Mouse (Mus musculus): Measurements from ENCODE around the gene Tram1l1. TPM values are rescaled to one million over a fixed set of nuclear protein-coding genes. Genes with fewer than 3 reads are reported as not detected.
"Not testable (repeated sequence)": the region's sequence is repeated elsewhere in the genome, so short reads cannot be mapped to it uniquely, and the experiment has no call there.

Tram1l1 gene
- 6.4 and 6.7 TPM in 2 replicates for polyA plus RNA-seq (2011; ENCODE audit: insufficient read length, low read depth, missing spikeins)

DNA sequence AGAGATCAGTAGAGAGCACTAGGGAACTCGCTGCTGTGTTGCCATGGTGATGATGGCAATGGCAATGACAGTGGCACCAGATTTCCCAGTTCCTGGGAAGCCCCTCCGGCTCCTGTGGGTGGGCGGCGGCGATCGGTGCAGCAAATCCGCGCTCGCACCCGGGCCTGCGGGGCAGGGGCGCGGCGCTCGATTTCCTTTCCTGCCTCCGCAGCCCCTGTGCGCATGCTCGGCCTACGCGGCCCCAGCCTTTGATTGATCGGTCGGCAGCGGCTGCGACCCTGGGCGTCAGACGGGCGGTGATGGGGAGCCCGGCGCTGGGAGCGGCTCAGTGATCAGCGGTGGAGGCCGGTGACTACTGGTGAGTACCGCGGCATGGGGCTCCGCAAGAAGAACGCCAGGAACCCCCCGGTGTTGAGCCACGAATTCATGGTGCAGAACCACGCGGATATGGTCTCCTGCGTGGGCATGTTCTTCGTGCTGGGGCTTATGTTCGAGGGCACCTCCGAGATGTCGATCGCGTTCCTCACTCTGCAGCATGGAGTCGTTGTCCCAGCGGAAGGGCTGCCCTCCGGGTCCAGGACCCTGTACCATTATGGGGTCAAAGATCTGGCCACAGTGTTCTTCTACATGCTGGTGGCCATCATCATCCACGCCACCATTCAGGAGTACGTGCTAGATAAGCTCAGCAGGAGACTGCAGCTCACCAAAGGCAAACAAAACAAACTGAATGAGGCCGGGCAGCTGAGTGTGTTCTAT lies at the start of gene Tram1l1:
Tram1l1 (plus strand) TSS at position 35 of the 756 bp plus-strand sequence.
- no peak within 1 kb of the TSS for H3K27ac ChIP-seq (ENCODE audit: insufficient read depth, low read length)

DNA sequence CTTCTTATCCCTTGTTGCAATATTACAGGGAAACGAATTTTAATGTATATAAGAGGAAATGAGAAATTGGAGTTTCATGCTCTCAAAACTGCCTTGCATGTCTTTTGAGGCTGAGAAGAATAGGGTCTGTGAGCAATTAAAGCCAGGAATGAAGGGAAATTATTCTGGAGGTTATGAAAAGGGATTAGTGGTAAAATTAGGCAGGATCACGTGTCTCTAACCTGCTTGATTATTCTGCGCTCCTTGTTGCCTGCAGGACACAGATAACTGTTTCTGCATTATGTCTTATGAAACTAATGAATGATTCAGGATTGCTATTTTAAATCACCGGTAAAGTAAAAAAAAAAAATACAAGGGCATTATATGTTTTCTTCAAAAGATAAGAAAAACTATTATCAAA lies 49.4 kb upstream of the Tram1l1 start:
- Histone ChIP-seq H3K4me3 (ENCODE audit: insufficient read depth, low read length) (no peak overlapping the region), H3K27ac (ENCODE audit: insufficient read depth, low read length) (no peak overlapping the region), H3K4me1 (ENCODE audit: control insufficient read depth, insufficient read depth, low read length) (no peaks in the 10 kb centered on the region)
- TF ChIP-seq CTCF (IDR thresholded peaks at IDR 0.05; ENCODE audit: borderline replicate concordance, insufficient read depth, low read length) (no peak), POLR2A (IDR thresholded peaks at IDR 0.05; ENCODE audit: low read depth, low read length) (no peak)

More for the DNA sequence above, at the start of gene Tram1l1:
- Histone ChIP-seq H3K4me3 (ENCODE audit: insufficient read depth, low read length) (peak within 1 kb of the TSS; percentile 55), H3K4me1 (ENCODE audit: control insufficient read depth, insufficient read depth, low read length) (no peaks in the 10 kb centered on the region)
- no peak for TF ChIP-seq CTCF (IDR thresholded peaks at IDR 0.05; ENCODE audit: borderline replicate concordance, insufficient read depth, low read length)
- TF ChIP-seq POLR2A (IDR thresholded peaks at IDR 0.05; ENCODE audit: low read depth, low read length), result peak; percentile 69

DNA sequence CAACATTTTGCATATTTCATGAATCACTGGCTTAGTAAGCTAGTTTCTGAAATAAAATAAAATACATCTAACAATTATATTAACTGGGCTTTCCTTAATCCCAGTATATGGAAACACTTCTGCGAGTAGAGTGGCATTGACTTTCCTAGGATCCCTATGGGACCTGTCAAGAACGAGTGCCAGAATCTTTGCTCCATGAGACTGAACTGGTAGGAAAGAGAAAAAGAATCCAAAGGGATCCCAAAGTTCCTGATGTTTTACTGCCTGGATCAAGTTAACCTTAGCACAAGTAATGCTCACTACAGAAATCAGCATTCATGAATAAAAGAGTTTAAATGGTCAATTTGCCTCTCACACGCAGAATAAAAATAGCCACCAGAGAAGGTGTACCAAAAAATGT lies 49.0 kb upstream of the Tram1l1 start:
- H3K4me3 ChIP-seq (ENCODE audit: insufficient read depth, low read length), result no peak overlapping the region
- TF ChIP-seq CTCF (IDR thresholded peaks at IDR 0.05; ENCODE audit: borderline replicate concordance, insufficient read depth, low read length) (no peak), POLR2A (IDR thresholded peaks at IDR 0.05; ENCODE audit: low read depth, low read length) (no peak)
- no peaks in the 10 kb centered on the region for H3K4me1 ChIP-seq (ENCODE audit: control insufficient read depth, insufficient read depth, low read length)
- H3K27ac ChIP-seq (ENCODE audit: insufficient read depth, low read length), result no peak overlapping the region

DNA sequence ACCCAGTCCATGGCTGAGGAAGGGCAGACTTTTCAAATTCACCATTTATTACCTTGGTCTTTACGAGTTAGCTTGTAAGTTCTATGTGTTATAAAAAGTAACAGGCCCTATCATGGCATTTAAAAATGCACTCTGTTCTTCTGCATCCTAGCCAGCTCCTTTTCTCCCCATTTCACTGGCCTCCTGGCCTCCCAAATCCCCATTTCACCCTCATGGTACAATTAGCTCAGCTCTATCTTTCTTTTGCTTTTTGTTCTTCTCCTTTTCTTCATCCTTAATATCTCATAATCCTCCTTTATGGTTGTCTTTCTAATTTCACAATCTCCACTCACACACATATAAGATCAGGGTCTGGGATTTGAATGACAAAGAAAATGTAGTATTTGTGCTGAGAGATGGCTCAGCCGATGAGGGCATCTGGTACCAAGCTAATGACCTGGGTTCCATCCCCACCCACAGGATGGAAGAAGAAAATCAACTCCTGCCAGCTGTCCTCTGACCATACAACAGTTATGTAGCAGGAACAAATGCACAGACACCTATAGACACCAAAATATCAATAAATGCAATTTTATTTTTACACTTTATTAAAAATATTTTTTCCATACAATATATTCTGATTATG lies 48.1 kb upstream of the Tram1l1 start:
- H3K4me1 ChIP-seq (ENCODE audit: control insufficient read depth, insufficient read depth, low read length), result no peaks in the 10 kb centered on the region
- TF ChIP-seq CTCF (IDR thresholded peaks at IDR 0.05; ENCODE audit: borderline replicate concordance, insufficient read depth, low read length) (no peak), POLR2A (IDR thresholded peaks at IDR 0.05; ENCODE audit: low read depth, low read length) (no peak)
- no peak overlapping the region for H3K27ac ChIP-seq (ENCODE audit: insufficient read depth, low read length)
- no peak overlapping the region for H3K4me3 ChIP-seq (ENCODE audit: insufficient read depth, low read length)

DNA sequence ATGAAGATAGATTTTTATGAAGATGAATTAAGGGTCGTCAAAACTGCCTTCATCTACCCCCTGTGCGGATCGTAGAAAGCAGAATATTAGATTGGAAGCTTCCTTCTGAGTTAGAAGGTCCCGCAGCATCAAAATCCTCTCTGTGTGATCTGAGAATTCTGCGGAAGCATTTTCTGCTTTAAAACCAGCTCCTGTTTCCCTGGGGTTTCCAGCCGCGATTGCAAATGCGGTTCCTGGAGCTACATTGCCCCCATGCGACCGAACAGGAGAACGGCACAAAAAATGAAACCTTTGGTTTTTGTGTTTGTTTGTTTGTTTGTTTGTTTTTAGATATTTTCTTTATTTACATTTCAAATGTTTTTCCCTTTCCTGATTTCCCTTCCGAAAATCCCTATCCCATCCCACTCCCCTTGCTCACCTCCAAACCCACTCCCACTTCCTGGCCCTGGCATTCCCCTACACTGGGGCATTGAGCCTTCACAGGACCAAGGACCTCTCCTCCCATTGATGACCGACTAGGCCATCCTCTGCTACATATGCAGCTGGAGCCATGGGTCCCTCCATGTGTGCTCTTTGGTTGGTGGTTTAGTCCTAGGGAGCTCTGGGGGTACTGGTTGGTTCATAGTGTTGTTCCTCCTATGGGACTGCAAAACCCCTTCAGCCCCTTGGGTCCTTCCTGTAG lies 45.6 kb upstream of the Tram1l1 start:
- peak; percentile 64; the same call in 1 of the 2 replicates for TF ChIP-seq CTCF (IDR thresholded peaks at IDR 0.05; ENCODE audit: borderline replicate concordance, insufficient read depth, low read length)
- not testable (repeated sequence) for H3K27ac ChIP-seq (ENCODE audit: insufficient read depth, low read length); H3K4me3 ChIP-seq (ENCODE audit: insufficient read depth, low read length); H3K4me1 ChIP-seq (ENCODE audit: control insufficient read depth, insufficient read depth, low read length)

DNA sequence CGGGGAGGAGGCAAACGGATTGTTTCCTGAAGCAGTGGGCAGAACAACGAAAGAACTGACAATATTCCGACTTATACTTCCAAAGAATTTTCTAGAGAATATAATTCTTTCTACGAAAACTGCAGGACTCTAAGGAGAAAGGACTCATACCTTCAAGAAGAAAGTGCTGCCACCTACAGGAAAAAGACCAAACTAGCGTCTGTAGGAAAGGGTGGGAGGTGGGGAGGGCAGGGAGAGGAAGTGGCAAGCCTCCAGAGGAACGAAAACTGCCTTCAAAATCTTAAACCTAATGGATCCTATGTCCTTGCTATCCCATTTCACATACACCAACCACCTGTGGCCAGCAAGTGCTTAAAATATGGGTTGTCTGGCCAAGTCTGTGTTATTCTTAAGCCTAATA lies 31.7 kb upstream of the Tram1l1 start:
- not testable (repeated sequence) for H3K27ac ChIP-seq (ENCODE audit: insufficient read depth, low read length); H3K4me1 ChIP-seq (ENCODE audit: control insufficient read depth, insufficient read depth, low read length); H3K4me3 ChIP-seq (ENCODE audit: insufficient read depth, low read length)

DNA sequence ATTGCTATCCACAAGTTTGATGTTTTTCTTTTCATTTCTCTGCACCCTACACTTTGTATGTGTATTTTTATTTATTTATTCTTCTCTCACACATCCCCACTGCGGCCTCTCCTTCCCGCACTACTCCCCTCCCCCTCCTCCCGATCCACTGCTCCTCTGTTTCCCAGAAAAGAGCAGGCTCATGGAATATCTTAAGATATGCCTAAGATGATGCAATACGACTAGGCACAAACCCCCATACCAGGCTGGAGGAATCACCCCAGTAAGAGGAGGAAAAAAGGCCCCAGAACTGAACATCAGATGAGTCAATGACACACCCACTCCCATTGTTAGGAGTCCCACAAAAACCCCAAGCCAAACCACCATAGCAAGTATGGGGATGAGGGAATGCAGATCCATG lies 1.4 kb upstream of the Tram1l1 start:
- no peaks in the 10 kb centered on the region for H3K4me1 ChIP-seq (ENCODE audit: control insufficient read depth, insufficient read depth, low read length)
- H3K27ac ChIP-seq (ENCODE audit: insufficient read depth, low read length), result no peak overlapping the region
- TF ChIP-seq POLR2A (IDR thresholded peaks at IDR 0.05; ENCODE audit: low read depth, low read length), result no peak
- no peak overlapping the region for H3K4me3 ChIP-seq (ENCODE audit: insufficient read depth, low read length)

DNA sequence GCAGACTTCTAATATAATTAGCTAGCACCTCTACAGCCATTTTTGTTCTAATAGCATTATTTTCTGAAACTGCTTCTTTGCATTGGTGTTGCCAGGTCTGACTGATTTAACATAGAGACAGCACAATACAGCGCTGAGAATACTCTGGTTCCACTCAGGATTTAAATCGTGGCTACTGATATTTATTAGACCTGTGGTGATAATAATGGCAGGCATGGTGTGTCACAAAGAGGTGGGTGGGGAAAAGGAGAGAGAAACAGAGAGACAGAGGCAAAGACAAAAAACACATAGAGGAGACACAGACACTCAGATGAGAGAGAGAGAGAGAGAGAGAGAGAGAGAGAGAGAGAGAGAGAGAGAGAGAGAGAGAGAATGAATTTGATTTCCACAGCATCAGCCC lies 257 bp upstream of the Tram1l1 start:
- TF ChIP-seq CTCF (IDR thresholded peaks at IDR 0.05; ENCODE audit: borderline replicate concordance, insufficient read depth, low read length) (no peak), POLR2A (IDR thresholded peaks at IDR 0.05; ENCODE audit: low read depth, low read length) (no peak)
- no peak overlapping the region for H3K27ac ChIP-seq (ENCODE audit: insufficient read depth, low read length)

DNA sequence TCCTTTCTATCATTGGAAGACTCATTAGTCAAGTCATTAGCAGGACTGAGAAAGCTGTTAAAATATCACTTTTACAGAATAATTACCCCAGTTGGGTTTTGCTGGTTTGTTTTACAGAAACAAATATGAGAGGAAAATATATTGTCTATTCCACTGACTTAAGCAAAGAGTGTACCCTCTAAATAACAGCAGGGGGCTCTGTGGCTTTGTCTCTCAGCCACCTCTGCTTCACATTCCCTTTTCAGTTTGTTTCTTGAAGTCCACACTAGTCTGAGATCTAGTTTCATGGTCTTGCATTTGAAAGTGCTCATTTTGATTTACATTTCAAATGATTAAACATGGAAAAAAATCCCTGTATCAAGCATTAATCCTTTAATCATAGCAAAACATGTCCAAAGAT lies 25.8 kb downstream of the Tram1l1 start:
- Histone ChIP-seq H3K27ac (ENCODE audit: insufficient read depth, low read length) (no peak overlapping the region), H3K4me3 (ENCODE audit: insufficient read depth, low read length) (no peak overlapping the region), H3K4me1 (ENCODE audit: control insufficient read depth, insufficient read depth, low read length) (no peaks in the 10 kb centered on the region)
- TF ChIP-seq POLR2A (IDR thresholded peaks at IDR 0.05; ENCODE audit: low read depth, low read length) (no peak), CTCF (IDR thresholded peaks at IDR 0.05; ENCODE audit: borderline replicate concordance, insufficient read depth, low read length) (no peak)

More for the DNA sequence above, 257 bp upstream of the Tram1l1 start:
- Histone ChIP-seq H3K4me1 (ENCODE audit: control insufficient read depth, insufficient read depth, low read length) (no peaks in the 10 kb centered on the region), H3K4me3 (ENCODE audit: insufficient read depth, low read length) (peak overlapping the region; percentile 55)

DNA sequence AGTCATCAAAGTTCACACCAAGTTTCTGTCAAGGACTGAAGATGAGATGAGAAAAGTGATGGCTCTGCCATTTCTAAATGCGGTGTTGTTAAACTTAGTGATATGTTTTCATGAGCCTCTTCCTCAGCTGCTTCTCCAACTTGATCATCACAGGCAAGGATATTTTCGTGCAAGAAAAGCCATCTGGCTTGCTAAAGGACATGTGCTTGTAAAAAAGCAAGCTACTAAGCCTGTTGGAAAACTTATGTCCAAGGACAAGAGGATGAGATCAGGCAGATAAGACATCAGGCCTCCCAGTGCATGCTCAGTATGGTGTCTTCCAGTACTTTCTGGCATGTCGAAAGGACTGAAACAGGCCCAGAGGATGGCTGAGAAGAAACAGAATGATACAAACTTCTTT lies 36.9 kb downstream of the Tram1l1 start:
- no peak overlapping the region for H3K27ac ChIP-seq (ENCODE audit: insufficient read depth, low read length)
- no peak overlapping the region for H3K4me3 ChIP-seq (ENCODE audit: insufficient read depth, low read length)
- no peak for TF ChIP-seq POLR2A (IDR thresholded peaks at IDR 0.05; ENCODE audit: low read depth, low read length)
- no peak for TF ChIP-seq CTCF (IDR thresholded peaks at IDR 0.05; ENCODE audit: borderline replicate concordance, insufficient read depth, low read length)
- H3K4me1 ChIP-seq (ENCODE audit: control insufficient read depth, insufficient read depth, low read length), result no peaks in the 10 kb centered on the region

Data from embryonic fibroblast, embryonic 13.5 days (primary cell).